Comparison of ENCODE assay signal across 8 mouse cellular contexts in genomic region chr2:122375391-122375991, GRCm38 (mm10). TPM values are rescaled to one million over a fixed set of nuclear protein-coding genes. Genes with fewer than 3 reads are reported as not detected.
DNase-seq lines count a peak whose midpoint lies in the region; ATAC-seq lines count a peak whose summit lies in the region.

No protein-coding gene starts in this region.

- peak; percentile 98 for DNase-seq in CD4-positive helper T cell, adult 2 months (ENCODE audit: low read depth, low spot score)
- peak; percentile 92 for DNase-seq in brain, embryonic 18.5 days (ENCODE audit: low read depth, low spot score)
- DNase-seq in kidney, postnatal 14 days = peak; percentile 97
- DNase-seq in liver, embryonic 13.5 days = peak; percentile 93
- DNase-seq in neural tube, embryonic 10.5 days (ENCODE audit: extremely low spot score, low spot score) = peak; percentile 91

- ATAC-seq in erythroid progenitor cell, adult 5-6 weeks (replicated peaks; ENCODE audit: low FRiP score, poor library complexity, severe bottlenecking) = peak; percentile 80
- peak; percentile 89 for ATAC-seq in heart, embryonic 14.5 days (ENCODE audit: insufficient number of reproducible peaks, insufficient read depth, low FRiP score, low read depth)
- ATAC-seq in liver, embryonic 13.5 days (ENCODE audit: low read depth) = peak; percentile 70
- ATAC-seq in stomach, embryonic 16.5 days (ENCODE audit: insufficient read depth, low FRiP score) = peak; percentile 90

- peak overlapping the region; percentile 79 to 98 for H3K4me3 ChIP-seq in heart, embryonic 14.5 days (ENCODE audit: control insufficient read depth in 1 of 2, insufficient read depth in 1 of 2, low read depth in 1 of 2, low read length in 2 of 2)
- peak overlapping the region; percentile 78 for H3K4me3 ChIP-seq in liver, embryonic 13.5 days (replicated peaks)
- H3K4me3 ChIP-seq in stomach, embryonic 16.5 days (replicated peaks; ENCODE audit: low read length) = peak overlapping the region; percentile 90

- no peaks in the 10 kb centered on the region for H3K27me3 ChIP-seq in heart, embryonic 14.5 days (ENCODE audit: control insufficient read depth, insufficient read depth, low read length)
- H3K27me3 ChIP-seq in liver, embryonic 13.5 days = no peaks in the 10 kb centered on the region
- no peaks in the 10 kb centered on the region for H3K27me3 ChIP-seq in stomach, embryonic 16.5 days (ENCODE audit: control insufficient read depth, insufficient read depth, low read length)

- H3K27ac ChIP-seq in heart, embryonic 14.5 days (replicated peaks in 1 of 2; ENCODE audit: control insufficient read depth in 1 of 2, insufficient read depth in 1 of 2, low read depth in 2 of 2, low read length in 2 of 2) = peak overlapping the region; percentile 90 to 95
- peak overlapping the region; percentile 85 for H3K27ac ChIP-seq in liver, embryonic 13.5 days
- peak overlapping the region; percentile 94 for H3K27ac ChIP-seq in stomach, embryonic 16.5 days (ENCODE audit: low read length)

- H3K4me1 ChIP-seq in heart, embryonic 14.5 days (ENCODE audit: control insufficient read depth in 2 of 2, insufficient read depth in 2 of 2, low read length in 2 of 2) = peaks cover 3 to 6% of the 10 kb centered on the region in 2 experiments
- H3K4me1 ChIP-seq in liver, embryonic 13.5 days (replicated peaks) = peaks cover 33% of the 10 kb centered on the region
- H3K4me1 ChIP-seq in stomach, embryonic 16.5 days (ENCODE audit: control insufficient read depth, insufficient read depth, low read length) = peaks cover 4% of the 10 kb centered on the region; the same call in 1 of the 2 replicates

- H3K9me3 ChIP-seq in heart, embryonic 14.5 days (ENCODE audit: control insufficient read depth, low read length) = no peaks in the 10 kb centered on the region
- no peaks in the 10 kb centered on the region for H3K9me3 ChIP-seq in liver, embryonic 13.5 days (replicated peaks)
- no peaks in the 10 kb centered on the region for H3K9me3 ChIP-seq in stomach, embryonic 16.5 days (replicated peaks; ENCODE audit: control insufficient read depth, low read length)

- whole genome bisulfite sequencing in heart, embryonic 14.5 days = under 1% methylated on average over 32 of the region's 32 CpGs
- WGBS in liver, embryonic 13.5 days (ENCODE audit: insufficient replicate concordance) = under 1% methylated on average over 32 of the region's 32 CpGs
- 1% methylated on average over 32 of the region's 32 CpGs for WGBS in stomach, embryonic 16.5 days

- H3K4me2 ChIP-seq in heart, embryonic 14.5 days (ENCODE audit: low read length) = peak overlapping the region; percentile 69
- peak overlapping the region; percentile 99 for H3K4me2 ChIP-seq in liver, embryonic 13.5 days
- peak overlapping the region; percentile 86 for H3K4me2 ChIP-seq in stomach, embryonic 16.5 days (ENCODE audit: low read depth, low read length)

- no peaks in the 10 kb centered on the region for H3K36me3 ChIP-seq in heart, embryonic 14.5 days (ENCODE audit: control insufficient read depth, insufficient read depth, low read length)
- no peaks in the 10 kb centered on the region for H3K36me3 ChIP-seq in liver, embryonic 13.5 days
- no peaks in the 10 kb centered on the region for H3K36me3 ChIP-seq in stomach, embryonic 16.5 days (ENCODE audit: control insufficient read depth, insufficient read depth, low read length)

- peak overlapping the region; percentile 80 for H3K9ac ChIP-seq in heart, embryonic 14.5 days (ENCODE audit: low read length)
- peak overlapping the region; percentile 81 for H3K9ac ChIP-seq in liver, embryonic 13.5 days
- peak overlapping the region; percentile 82 for H3K9ac ChIP-seq in stomach, embryonic 16.5 days (ENCODE audit: low read length)

RNA-seq across cellular contexts. Expression of gene Shf, which starts 6.5 kb away (rescaled TPM):
- total RNA-seq in erythroid progenitor cell, adult 5-6 weeks (2015; ENCODE audit: low replicate concordance) = 11.3 and 15.1 TPM in 2 replicates
- 9.0 and 22.3 TPM in 2 replicates for total RNA-seq in erythroid progenitor cell, adult 5-6 weeks (2017; ENCODE audit: low replicate concordance)
- polyA plus RNA-seq in heart, embryonic 14.5 days (2014; fragmentation: Nextera tagmentation; extraction: Ambion mirVana) = 3.6 TPM in 2 replicates
- 0.83 and 1.1 TPM in 2 replicates for polyA plus RNA-seq in liver, embryonic 13.5 days (2015; fragmentation: Nextera tagmentation; extraction: Ambion mirVana)
- polyA plus RNA-seq in stomach, embryonic 16.5 days (2015; fragmentation: Nextera tagmentation; extraction: Ambion mirVana) = 1.1 and 2.5 TPM in 2 replicates

RNA-seq across cellular contexts. Expression of gene Slc28a2, which starts 50.8 kb away (rescaled TPM):
- 9.7 and 23.1 TPM in 2 replicates for total RNA-seq in erythroid progenitor cell, adult 5-6 weeks (2015; ENCODE audit: low replicate concordance)
- 8.8 and 10.7 TPM in 2 replicates for total RNA-seq in erythroid progenitor cell, adult 5-6 weeks (2017; ENCODE audit: low replicate concordance)
- 0.47 and 0.58 TPM in 2 replicates for polyA plus RNA-seq in heart, embryonic 14.5 days (2014; fragmentation: Nextera tagmentation; extraction: Ambion mirVana)
- 0.35 and 0.48 TPM in 2 replicates for polyA plus RNA-seq in liver, embryonic 13.5 days (2015; fragmentation: Nextera tagmentation; extraction: Ambion mirVana)
- 16.7 and 17.7 TPM in 2 replicates for polyA plus RNA-seq in stomach, embryonic 16.5 days (2015; fragmentation: Nextera tagmentation; extraction: Ambion mirVana)

Comparison
In these comparisons a context has a peak if more than half of its experiments do, and no peak if none do; other contexts are left out.
1. Peak in every context shown above with its lines: DNase-seq, ATAC-seq, H3K4me3 ChIP-seq and H3K27ac ChIP-seq.
2. RNA of gene Slc28a2, which starts 50.8 kb away (polyA plus RNA-seq): 16.7 to 17.7 TPM in stomach, embryonic 16.5 days; 0.47 to 0.58 TPM in heart, embryonic 14.5 days and 0.35 to 0.48 TPM in liver, embryonic 13.5 days; every median in the first group is over 10 times any median in the second.